10 mouse cellular contexts compared by ENCODE assay signal in the genomic region with DNA sequence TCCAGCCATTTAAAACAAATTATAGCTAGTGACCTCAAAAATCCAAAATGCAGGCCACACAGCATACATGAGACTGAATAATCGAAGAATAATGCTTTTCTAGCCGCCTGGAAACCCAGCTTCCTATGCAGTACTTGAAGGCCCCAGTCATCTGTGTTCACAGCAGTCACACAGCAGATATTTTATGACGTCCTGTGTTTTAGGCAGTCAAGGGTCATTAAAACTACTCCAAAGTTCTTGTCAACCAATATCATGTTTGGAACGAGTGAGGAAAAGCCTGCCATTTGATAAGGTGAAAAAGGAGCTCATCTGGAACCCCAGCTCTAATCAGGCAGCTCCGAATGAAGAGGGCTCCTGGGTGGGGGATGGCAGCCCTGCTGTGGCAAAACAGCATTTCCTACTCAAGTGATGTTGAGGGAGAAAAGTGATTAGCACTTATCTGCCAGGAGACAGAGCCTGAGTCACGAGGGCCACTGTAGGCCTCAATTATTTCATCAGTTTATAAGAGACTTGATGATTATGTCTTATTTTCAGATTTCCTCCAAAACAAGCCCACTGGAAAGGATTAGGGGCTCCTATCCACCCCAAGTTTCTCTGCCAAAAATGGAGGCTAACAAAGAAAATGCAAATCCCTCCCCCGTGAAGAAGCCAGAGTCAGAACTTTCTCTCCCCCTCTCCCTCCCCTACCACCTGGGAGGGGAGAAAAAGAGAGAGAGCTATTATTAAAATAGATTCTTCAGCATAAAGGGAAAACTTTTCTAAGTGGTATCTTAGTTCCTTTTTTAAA. TPM values are rescaled to one million over a fixed set of nuclear protein-coding genes. Genes with fewer than 3 reads are reported as not detected.
A peak's percentile ranks its signal among the peaks of the same experiment; 100 is the strongest.
DNase-seq lines count a peak whose midpoint lies in the region; ATAC-seq and TF ChIP-seq lines count a peak whose summit lies in the region.
"Had no signal": no experiment of that assay in that cellular context is flagged by ENCODE, and none has a peak within 500 bp of the region (broad histone marks: within the 10 kb centered on the region; RNA-seq: fewer than 3 reads in every experiment).

No protein-coding gene starts in this region.

- peaks cover 24% of the 10 kb centered on the region; the same call in 1 of the 2 replicates for H3K4me1 ChIP-seq in stomach, embryonic 14.5 days (ENCODE audit: control insufficient read depth, insufficient read depth, low read length)
- H3K4me1 ChIP-seq in stomach, postnatal 0 days (replicated peaks; ENCODE audit: control insufficient read depth, insufficient read depth) = no peaks in the 10 kb centered on the region; the same call in 1 of the 2 replicates
- peaks cover 70% of the 10 kb centered on the region for H3K4me1 ChIP-seq in limb, embryonic 13.5 days

- no peak overlapping the region for H3K9ac ChIP-seq in stomach, embryonic 14.5 days (replicated peaks; ENCODE audit: low read depth, low read length)
- H3K9ac ChIP-seq in stomach, postnatal 0 days (ENCODE audit: low read length) = no peak overlapping the region; the same call in 1 of the 2 replicates
- H3K9ac ChIP-seq in limb, embryonic 13.5 days = peak overlapping the region; percentile 48

- no peak for TF ChIP-seq EP300 in stomach, postnatal 0 days (optimal IDR thresholded peaks at IDR 0.05)

- H3K27ac ChIP-seq in stomach, embryonic 14.5 days (ENCODE audit: low read length) = no peak overlapping the region; the same call in 1 of the 2 replicates
- H3K27ac ChIP-seq in stomach, postnatal 0 days (replicated peaks) = no peak overlapping the region
- H3K27ac ChIP-seq in limb, embryonic 13.5 days = peak overlapping the region; percentile 44

- no peaks in the 10 kb centered on the region; the same call in 1 of the 2 replicates for H3K36me3 ChIP-seq in stomach, embryonic 14.5 days (ENCODE audit: control insufficient read depth, insufficient read depth, low read length)
- no peaks in the 10 kb centered on the region for H3K36me3 ChIP-seq in stomach, postnatal 0 days (ENCODE audit: control insufficient read depth, insufficient read depth, low read length)
- no peaks in the 10 kb centered on the region for H3K36me3 ChIP-seq in limb, embryonic 13.5 days
- no peaks in the 10 kb centered on the region for H3K36me3 ChIP-seq in splenic B cell, adult 2 months (ENCODE audit: control insufficient read depth, insufficient read depth, low read length, poor library complexity, severe bottlenecking)

- H3K4me2 ChIP-seq in stomach, embryonic 14.5 days (replicated peaks; ENCODE audit: low read depth, low read length) = peak overlapping the region; percentile 76
- no peak overlapping the region for H3K4me2 ChIP-seq in stomach, postnatal 0 days (replicated peaks; ENCODE audit: low read depth)
- H3K4me2 ChIP-seq in limb, embryonic 13.5 days (replicated peaks) = peak overlapping the region; percentile 76

- H3K4me3 ChIP-seq in stomach, embryonic 14.5 days (ENCODE audit: low read depth, low read length) = no peak overlapping the region
- no peak overlapping the region for H3K4me3 ChIP-seq in stomach, postnatal 0 days (ENCODE audit: low read depth, low read length)
- peak overlapping the region; percentile 88 for H3K4me3 ChIP-seq in limb, embryonic 13.5 days

- WGBS in stomach, embryonic 14.5 days = 24% methylated on average over 7 of the region's 7 CpGs
- whole genome bisulfite sequencing in stomach, postnatal 0 days = 38% methylated on average over 7 of the region's 7 CpGs
- 10% methylated on average over 7 of the region's 7 CpGs for WGBS in limb, embryonic 13.5 days

- no peak for TF ChIP-seq CTCF in stomach, postnatal 0 days (IDR thresholded peaks at IDR 0.05; ENCODE audit: low read depth)

- no peaks in the 10 kb centered on the region for H3K27me3 ChIP-seq in stomach, embryonic 14.5 days (ENCODE audit: control insufficient read depth, insufficient read depth, low read length)
- H3K27me3 ChIP-seq in stomach, postnatal 0 days (ENCODE audit: control insufficient read depth, insufficient read depth, low read length) = no peaks in the 10 kb centered on the region
- no peaks in the 10 kb centered on the region for H3K27me3 ChIP-seq in limb, embryonic 13.5 days
- no peaks in the 10 kb centered on the region for H3K27me3 ChIP-seq in splenic B cell, adult 2 months (ENCODE audit: control insufficient read depth, insufficient read depth, low read length, poor library complexity, severe bottlenecking)

- H3K9me3 ChIP-seq in stomach, embryonic 14.5 days (ENCODE audit: control insufficient read depth, low read depth, low read length) = no peaks in the 10 kb centered on the region
- H3K9me3 ChIP-seq in stomach, postnatal 0 days (ENCODE audit: control insufficient read depth, low read length) = no peaks in the 10 kb centered on the region
- H3K9me3 ChIP-seq in limb, embryonic 13.5 days = no peaks in the 10 kb centered on the region

- peak; percentile 25 for DNase-seq in CD4-positive, CD25-positive, alpha-beta regulatory T cell, adult 2 months (ENCODE audit: low read depth, low spot score)
- DNase-seq in stomach, postnatal 0 days (ENCODE audit: low spot score) = no peak
- peak; percentile 42 for DNase-seq in splenic B cell, adult 2 months (ENCODE audit: low read depth, low spot score)
- DNase-seq in left cerebral cortex, adult 8-10 months (ENCODE audit: low spot score in 2 of 2) = no peak
- no peak for DNase-seq in cerebellum, adult 11-12 months
- DNase-seq: cerebellum, adult 8-10 months; retina, postnatal 1 day had no signal

- ATAC-seq in CD4-positive, CD25-positive, alpha-beta regulatory T cell, adult 4 months = no peak
- no peak for ATAC-seq in stomach, embryonic 14.5 days (ENCODE audit: insufficient number of reproducible peaks, insufficient read depth, low FRiP score, low read depth)
- ATAC-seq in stomach, postnatal 0 days (ENCODE audit: low FRiP score, low TSS enrichment) = no peak
- ATAC-seq in limb, embryonic 13.5 days (ENCODE audit: low FRiP score, low read depth) = no peak

RNA-seq across cellular contexts. Expression of a gene that starts 19.2 kb away (rescaled TPM):
- polyA plus RNA-seq in CD4-positive, CD25-positive, alpha-beta regulatory T cell, adult 4 months (2017; shearing (Covaris generic)) = 10 to 100 TPM in 1 of 2 experiments, 1 to 10 TPM in 1; 8.1 to 10.4 TPM
- 4.1 and 4.5 TPM in 2 replicates for polyA plus RNA-seq in stomach, embryonic 14.5 days (2014; fragmentation: Nextera tagmentation; extraction: Ambion mirVana)
- polyA plus RNA-seq in stomach, postnatal 0 days (2015; fragmentation: Nextera tagmentation; extraction: Ambion mirVana) = 1.5 and 1.7 TPM in 2 replicates
- polyA plus RNA-seq in limb, embryonic 13.5 days (2015; fragmentation: Nextera tagmentation; extraction: Ambion mirVana) = 4.5 and 4.6 TPM in 2 replicates
- 1 to 10 TPM; 2.5 to 4.4 (median 3.3) TPM for total RNA-seq in left cerebral cortex, adult 8-10 months (2022)

Comparison
In these comparisons a context has a peak if more than half of its experiments do, and no peak if none do; other contexts are left out.
1. DNase-seq: peak in CD4-positive, CD25-positive, alpha-beta regulatory T cell, adult 2 months (single experiment) and splenic B cell, adult 2 months (single experiment); none in stomach, postnatal 0 days (single experiment), left cerebral cortex, adult 8-10 months (0 of 2) and cerebellum, adult 11-12 months (single experiment).